Mouse (Mus musculus): ENCODE results near the gene Xylt1. TPM values are rescaled to one million over a fixed set of nuclear protein-coding genes. Genes with fewer than 3 reads are reported as not detected.

Gene Xylt1
- polyA plus RNA-seq, 1 experiment from 2014 or later = 0.48 TPM

GRCm38 (mm10) chr7:117392863-117393569 lies 12.2 kb downstream of the Xylt1 start:
- no peak for ATAC-seq
- Histone ChIP-seq H3K9ac (ENCODE audit: low read depth, low read length) (no peak overlapping the region), H3K4me3 (ENCODE audit: low read length) (no peak overlapping the region), H3K4me2 (ENCODE audit: low read depth, low read length) (no peak overlapping the region), H3K27ac (ENCODE audit: low read length) (no peak overlapping the region), H3K36me3 (ENCODE audit: control insufficient read depth, insufficient read depth, low read length) (no peaks in the 10 kb centered on the region), H3K27me3 (replicated peaks; ENCODE audit: control insufficient read depth, insufficient read depth, low read length) (no peaks in the 10 kb centered on the region), H3K4me1 (ENCODE audit: control insufficient read depth, insufficient read depth, low read length) (peaks cover 6% of the 10 kb centered on the region), H3K9me3 (ENCODE audit: control insufficient read depth, low read length) (no peaks in the 10 kb centered on the region)
- 65% methylated on average over 13 of the region's 13 CpGs for WGBS

- WGBS = 44% methylated on average over 4 of the region's 4 CpGs
- Histone ChIP-seq H3K4me3 (ENCODE audit: low read length) (no peak overlapping the region), H3K27me3 (replicated peaks; ENCODE audit: control insufficient read depth, insufficient read depth, low read length) (no peaks in the 10 kb centered on the region), H3K9me3 (ENCODE audit: control insufficient read depth, low read length) (no peaks in the 10 kb centered on the region), H3K27ac (ENCODE audit: low read length) (no peak overlapping the region), H3K4me1 (ENCODE audit: control insufficient read depth, insufficient read depth, low read length) (peaks cover 6% of the 10 kb centered on the region), H3K4me2 (ENCODE audit: low read depth, low read length) (0 out of 2 replicates have a peak overlapping the region, but pooled peaks have one; percentile 5), H3K36me3 (ENCODE audit: control insufficient read depth, insufficient read depth, low read length) (no peaks in the 10 kb centered on the region), H3K9ac (ENCODE audit: low read depth, low read length) (no peak overlapping the region)
- ATAC-seq = peak; percentile 84
These were observed 13.2 kb downstream of the Xylt1 start for GRCm38 (mm10) chr7:117393976-117394375.

- WGBS = 75% methylated on average over 6 of the region's 6 CpGs
- H3K4me3 ChIP-seq (ENCODE audit: low read length) = no peak overlapping the region
- no peaks in the 10 kb centered on the region for H3K9me3 ChIP-seq (ENCODE audit: control insufficient read depth, low read length)
- H3K36me3 ChIP-seq (ENCODE audit: control insufficient read depth, insufficient read depth, low read length) = no peaks in the 10 kb centered on the region
- H3K9ac ChIP-seq (ENCODE audit: low read depth, low read length) = no peak overlapping the region
- no peaks in the 10 kb centered on the region for H3K27me3 ChIP-seq (replicated peaks; ENCODE audit: control insufficient read depth, insufficient read depth, low read length)
- H3K4me1 ChIP-seq (ENCODE audit: control insufficient read depth, insufficient read depth, low read length) = peaks cover 6% of the 10 kb centered on the region
- ATAC-seq = peak; percentile 31
- H3K4me2 ChIP-seq (ENCODE audit: low read depth, low read length) = 0 out of 2 replicates have a peak overlapping the region, but pooled peaks have one; percentile 5
- H3K27ac ChIP-seq (ENCODE audit: low read length) = no peak overlapping the region
These were observed 13.6 kb downstream of the Xylt1 start for GRCm38 (mm10) chr7:117394380-117394779.

GRCm38 (mm10) chr7:117395511-117395910 lies 14.7 kb downstream of the Xylt1 start:
- Histone ChIP-seq H3K4me2 (ENCODE audit: low read depth, low read length) (no peak overlapping the region), H3K9ac (ENCODE audit: low read depth, low read length) (no peak overlapping the region), H3K36me3 (ENCODE audit: control insufficient read depth, insufficient read depth, low read length) (no peaks in the 10 kb centered on the region), H3K27ac (ENCODE audit: low read length) (no peak overlapping the region), H3K4me3 (ENCODE audit: low read length) (no peak overlapping the region), H3K27me3 (replicated peaks; ENCODE audit: control insufficient read depth, insufficient read depth, low read length) (no peaks in the 10 kb centered on the region), H3K4me1 (ENCODE audit: control insufficient read depth, insufficient read depth, low read length) (peaks cover 6% of the 10 kb centered on the region), H3K9me3 (ENCODE audit: control insufficient read depth, low read length) (no peaks in the 10 kb centered on the region)
- no peak for ATAC-seq
- WGBS = 75% methylated on average over 6 of the region's 6 CpGs

- Histone ChIP-seq H3K4me2 (ENCODE audit: low read depth, low read length) (no peak overlapping the region), H3K27me3 (replicated peaks; ENCODE audit: control insufficient read depth, insufficient read depth, low read length) (no peaks in the 10 kb centered on the region), H3K36me3 (ENCODE audit: control insufficient read depth, insufficient read depth, low read length) (no peaks in the 10 kb centered on the region), H3K4me3 (ENCODE audit: low read length) (no peak overlapping the region), H3K4me1 (ENCODE audit: control insufficient read depth, insufficient read depth, low read length) (peaks cover 10% of the 10 kb centered on the region), H3K9ac (ENCODE audit: low read depth, low read length) (no peak overlapping the region), H3K9me3 (ENCODE audit: control insufficient read depth, low read length) (no peaks in the 10 kb centered on the region), H3K27ac (ENCODE audit: low read length) (no peak overlapping the region)
- ATAC-seq = no peak
- 90% methylated on average over 6 of the region's 6 CpGs for WGBS
These were observed 17.1 kb downstream of the Xylt1 start for GRCm38 (mm10) chr7:117397877-117398276.

- Histone ChIP-seq H3K9ac (ENCODE audit: low read depth, low read length) (no peak overlapping the region), H3K27me3 (replicated peaks; ENCODE audit: control insufficient read depth, insufficient read depth, low read length) (no peaks in the 10 kb centered on the region), H3K36me3 (ENCODE audit: control insufficient read depth, insufficient read depth, low read length) (no peaks in the 10 kb centered on the region), H3K27ac (ENCODE audit: low read length) (no peak overlapping the region), H3K9me3 (ENCODE audit: control insufficient read depth, low read length) (no peaks in the 10 kb centered on the region), H3K4me1 (ENCODE audit: control insufficient read depth, insufficient read depth, low read length) (peaks cover 4% of the 10 kb centered on the region), H3K4me2 (ENCODE audit: low read depth, low read length) (no peak overlapping the region), H3K4me3 (ENCODE audit: low read length) (no peak overlapping the region)
- ATAC-seq = no peak
- 80% methylated on average over 5 of the region's 5 CpGs for WGBS
These were observed 19.2 kb downstream of the Xylt1 start for GRCm38 (mm10) chr7:117399971-117400370.

- Histone ChIP-seq H3K4me3 (ENCODE audit: low read length) (no peak overlapping the region), H3K9me3 (ENCODE audit: control insufficient read depth, low read length) (no peaks in the 10 kb centered on the region), H3K4me1 (ENCODE audit: control insufficient read depth, insufficient read depth, low read length) (peaks cover 4% of the 10 kb centered on the region), H3K27me3 (replicated peaks; ENCODE audit: control insufficient read depth, insufficient read depth, low read length) (no peaks in the 10 kb centered on the region), H3K27ac (ENCODE audit: low read length) (no peak overlapping the region; the same call in 1 of the 2 replicates), H3K4me2 (ENCODE audit: low read depth, low read length) (no peak overlapping the region), H3K9ac (ENCODE audit: low read depth, low read length) (no peak overlapping the region), H3K36me3 (ENCODE audit: control insufficient read depth, insufficient read depth, low read length) (no peaks in the 10 kb centered on the region)
- 68% methylated on average over 4 of the region's 4 CpGs for whole genome bisulfite sequencing
- ATAC-seq = no peak
These were observed 20.8 kb downstream of the Xylt1 start for GRCm38 (mm10) chr7:117401581-117401980.

- peaks cover 4% of the 10 kb centered on the region for H3K4me1 ChIP-seq (ENCODE audit: control insufficient read depth, insufficient read depth, low read length)
- H3K36me3 ChIP-seq (ENCODE audit: control insufficient read depth, insufficient read depth, low read length) = no peaks in the 10 kb centered on the region
- no peaks in the 10 kb centered on the region for H3K9me3 ChIP-seq (ENCODE audit: control insufficient read depth, low read length)
- H3K4me2 ChIP-seq (ENCODE audit: low read depth, low read length) = no peak overlapping the region
- no peak overlapping the region for H3K27ac ChIP-seq (ENCODE audit: low read length)
- WGBS = 80% methylated on average over 3 of the region's 3 CpGs
- no peak for ATAC-seq
- H3K9ac ChIP-seq (ENCODE audit: low read depth, low read length) = no peak overlapping the region
- no peak overlapping the region for H3K4me3 ChIP-seq (ENCODE audit: low read length)
- H3K27me3 ChIP-seq (replicated peaks; ENCODE audit: control insufficient read depth, insufficient read depth, low read length) = no peaks in the 10 kb centered on the region
These were observed 25.6 kb downstream of the Xylt1 start for GRCm38 (mm10) chr7:117406336-117406735.

- no peak overlapping the region for H3K9ac ChIP-seq (ENCODE audit: low read depth, low read length)
- WGBS = 82% methylated on average over 8 of the region's 8 CpGs
These were observed 28.6 kb downstream of the Xylt1 start for GRCm38 (mm10) chr7:117409268-117409988.

More at GRCm38 (mm10) chr7:117409268-117409988, 28.6 kb downstream of the Xylt1 start:
- H3K4me3 ChIP-seq (ENCODE audit: low read length) = no peak overlapping the region
- H3K4me1 ChIP-seq (ENCODE audit: control insufficient read depth, insufficient read depth, low read length) = no peaks in the 10 kb centered on the region
- no peaks in the 10 kb centered on the region for H3K27me3 ChIP-seq (replicated peaks; ENCODE audit: control insufficient read depth, insufficient read depth, low read length)
- H3K4me2 ChIP-seq (ENCODE audit: low read depth, low read length) = no peak overlapping the region
- no peaks in the 10 kb centered on the region for H3K9me3 ChIP-seq (ENCODE audit: control insufficient read depth, low read length)
- no peak overlapping the region for H3K27ac ChIP-seq (ENCODE audit: low read length)
- no peak for ATAC-seq
- no peaks in the 10 kb centered on the region for H3K36me3 ChIP-seq (ENCODE audit: control insufficient read depth, insufficient read depth, low read length)

All from intestine, embryonic 16.5 days (tissue).